In the genomic region with DNA sequence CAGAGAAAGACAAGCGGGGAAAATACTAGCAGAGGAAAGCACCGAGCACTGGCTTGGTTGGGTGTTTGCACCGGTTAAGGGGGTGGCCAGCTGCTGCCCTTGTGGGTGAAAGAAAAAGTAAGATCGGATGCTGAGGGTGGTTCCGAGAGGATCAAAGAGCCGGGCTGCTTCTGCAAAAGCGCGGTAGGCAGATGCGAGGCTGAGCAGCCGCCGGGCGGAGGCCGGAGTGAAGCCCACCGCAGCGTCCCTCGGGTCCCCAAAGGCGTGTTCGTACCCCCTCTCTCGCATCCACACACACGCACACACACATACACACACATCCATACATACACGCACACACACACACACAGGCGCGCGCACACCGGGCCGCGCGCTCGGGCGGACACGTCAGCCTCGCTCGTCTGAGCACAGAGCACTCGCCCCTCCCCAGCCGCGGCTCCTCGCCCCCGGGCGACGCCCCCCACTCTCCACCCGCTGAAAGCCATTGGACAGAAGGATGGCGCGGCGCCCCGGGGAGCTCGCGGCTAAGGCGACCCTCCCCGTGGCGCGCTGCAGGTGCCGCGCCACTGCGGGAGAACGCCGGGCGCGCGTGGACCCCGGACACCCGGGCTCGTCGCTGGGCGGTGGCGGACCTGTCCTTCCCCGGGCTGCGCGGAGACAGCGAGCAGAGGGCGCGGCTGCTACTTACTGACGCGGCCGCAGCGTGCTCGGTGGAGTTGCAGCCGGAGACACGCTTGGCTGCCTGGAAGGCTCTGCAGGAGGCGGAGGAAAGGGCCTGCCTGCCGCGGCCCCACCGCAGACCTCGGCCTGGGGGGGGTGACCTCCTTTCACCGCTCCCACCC, we compare ENCODE assay signal across 8 mouse cellular contexts. TPM values are rescaled to one million over a fixed set of nuclear protein-coding genes. Genes with fewer than 3 reads are reported as not detected.
DNase-seq lines count a peak whose midpoint lies in the region; ATAC-seq and TF ChIP-seq lines count a peak whose summit lies in the region.

No protein-coding gene starts in this region.

- peak; percentile 85 for ATAC-seq in lung, embryonic 14.5 days (ENCODE audit: insufficient read depth)
- peak; percentile 60 for ATAC-seq in frontal cortex, adult (ENCODE audit: low TSS enrichment)
- ATAC-seq in liver, embryonic 16.5 days (ENCODE audit: low read depth), result 0 out of 2 replicates have a peak, but pooled peaks have one; percentile 9

- WGBS in lung, embryonic 14.5 days, result under 1% methylated on average over 83 of the region's 84 CpGs
- WGBS in cerebellum, adult 2 months, result under 1% methylated on average over 71 of the region's 84 CpGs
- under 1% methylated on average over 83 of the region's 84 CpGs for WGBS in liver, embryonic 16.5 days (ENCODE audit: insufficient replicate concordance)

- H3K27me3 ChIP-seq in lung, embryonic 14.5 days (ENCODE audit: insufficient read depth, low read length), result peaks cover 66% of the 10 kb centered on the region
- no peaks in the 10 kb centered on the region for H3K27me3 ChIP-seq in cerebellum, adult 2 months (ENCODE audit: control insufficient read depth, insufficient read depth, low read length)
- peaks cover 58% of the 10 kb centered on the region for H3K27me3 ChIP-seq in liver, embryonic 16.5 days (ENCODE audit: control insufficient read depth, insufficient read depth, low read depth, low read length)

- DNase-seq in lung, embryonic 14.5 days, result peak; percentile 56
- DNase-seq in lung, postnatal 25 days (ENCODE audit: low spot score), result no peak
- peak; percentile 76 to 80 for DNase-seq in cerebellum, adult 2 months
- DNase-seq in kidney, postnatal 36 days, result peak; percentile 13 to 47
- DNase-seq in right cerebral cortex, adult 18-20 months, result peak; percentile 70
- no peak for DNase-seq in ovary, adult 18-20 months (ENCODE audit: low spot score)

- H3K4me2 ChIP-seq in lung, embryonic 14.5 days, result peak overlapping the region; percentile 99
- peak overlapping the region; percentile 59 for H3K4me2 ChIP-seq in liver, embryonic 16.5 days (ENCODE audit: low read depth, low read length)

- TF ChIP-seq CTCF in lung, embryonic 14.5 days (IDR thresholded peaks at IDR 0.05; ENCODE audit: low read depth), result no peak
- no peak for TF ChIP-seq CTCF in cerebellum, adult 2 months (IDR thresholded peaks at IDR 0.05; ENCODE audit: borderline replicate concordance, insufficient read depth, low read depth, low read length)

- H3K9ac ChIP-seq in lung, embryonic 14.5 days, result peak overlapping the region; percentile 48
- H3K9ac ChIP-seq in liver, embryonic 16.5 days (ENCODE audit: low read depth, low read length), result no peak overlapping the region

- no peak overlapping the region for H3K27ac ChIP-seq in lung, embryonic 14.5 days (ENCODE audit: low read depth)
- H3K27ac ChIP-seq in cerebellum, adult 2 months (ENCODE audit: insufficient read depth, low read length), result peak overlapping the region; percentile 85
- no peak overlapping the region for H3K27ac ChIP-seq in liver, embryonic 16.5 days (ENCODE audit: low read length)

- no peaks in the 10 kb centered on the region for H3K36me3 ChIP-seq in lung, embryonic 14.5 days (ENCODE audit: insufficient read depth)
- no peaks in the 10 kb centered on the region for H3K36me3 ChIP-seq in liver, embryonic 16.5 days (ENCODE audit: control insufficient read depth, insufficient read depth)

- peak; percentile 47 for TF ChIP-seq POLR2A in cerebellum, adult 2 months (IDR thresholded peaks at IDR 0.05; ENCODE audit: borderline replicate concordance, insufficient read depth, low read length)

- no peaks in the 10 kb centered on the region for H3K9me3 ChIP-seq in lung, embryonic 14.5 days (ENCODE audit: low read depth, low read length)
- no peaks in the 10 kb centered on the region for H3K9me3 ChIP-seq in liver, embryonic 16.5 days (replicated peaks; ENCODE audit: control insufficient read depth, low read length)

- H3K4me3 ChIP-seq in lung, embryonic 14.5 days (ENCODE audit: low read depth, low read length), result peak overlapping the region; percentile 58
- peak overlapping the region; percentile 71 for H3K4me3 ChIP-seq in cerebellum, adult 2 months (replicated peaks; ENCODE audit: insufficient read depth, low read depth, low read length)
- peak overlapping the region; percentile 50 for H3K4me3 ChIP-seq in liver, embryonic 16.5 days (ENCODE audit: low read depth, low read length)

- H3K4me1 ChIP-seq in lung, embryonic 14.5 days (ENCODE audit: insufficient read depth), result no peaks in the 10 kb centered on the region
- H3K4me1 ChIP-seq in cerebellum, adult 2 months (ENCODE audit: control insufficient read depth, insufficient read depth, low read length), result peaks cover 22% of the 10 kb centered on the region
- no peaks in the 10 kb centered on the region for H3K4me1 ChIP-seq in liver, embryonic 16.5 days (ENCODE audit: control insufficient read depth, low read depth, low read length)

RNA-seq across cellular contexts. Expression of a gene that starts 3.5 kb away (rescaled TPM):
- 0.03 TPM in 1 of 2 replicates, not detected in the other for polyA plus RNA-seq in lung, embryonic 14.5 days (2014; fragmentation: Nextera tagmentation; extraction: Ambion mirVana)
- polyA plus RNA-seq in cerebellum, adult 2 months (2012; rRNA removed), result 24.0 and 25.2 TPM in 2 replicates
- not detected in 2 replicates for polyA plus RNA-seq in liver, embryonic 16.5 days (2015; fragmentation: Nextera tagmentation; extraction: Ambion mirVana)

RNA-seq across cellular contexts. Expression of a gene that starts 53.4 kb away (rescaled TPM):
- polyA plus RNA-seq in lung, embryonic 14.5 days (2014; fragmentation: Nextera tagmentation; extraction: Ambion mirVana), result 16.7 and 18.5 TPM in 2 replicates
- 24.2 and 26.9 TPM in 2 replicates for polyA plus RNA-seq in cerebellum, adult 2 months (2012; rRNA removed)
- polyA plus RNA-seq in liver, embryonic 16.5 days (2015; fragmentation: Nextera tagmentation; extraction: Ambion mirVana), result 1.3 and 1.5 TPM in 2 replicates

Comparison
In these comparisons a context has a peak if more than half of its experiments do, and no peak if none do; other contexts are left out.
1. DNase-seq: peak in lung, embryonic 14.5 days (single experiment), cerebellum, adult 2 months (2 of 2), kidney, postnatal 36 days (2 of 2) and right cerebral cortex, adult 18-20 months (single experiment); none in lung, postnatal 25 days (single experiment) and ovary, adult 18-20 months (single experiment).
2. ATAC-seq: peak in every context shown above with its lines; median percentile 85 in lung, embryonic 14.5 days; 60 in frontal cortex, adult; 9 in liver, embryonic 16.5 days.
3. RNA of a gene that starts 3.5 kb away (polyA plus RNA-seq): 24.0 to 25.2 TPM in cerebellum, adult 2 months; 0.03 TPM in lung, embryonic 14.5 days and not detected in liver, embryonic 16.5 days; every median in the first group is over 10 times any median in the second.
4. Peak in every context shown above with its lines, with median percentiles within 50 percentile points of each other: H3K4me3 ChIP-seq.